12 mouse cellular contexts compared by ENCODE assay signal in genomic region chr10:67100831-67101251, GRCm38 (mm10). TPM values are rescaled to one million over a fixed set of nuclear protein-coding genes. Genes with fewer than 3 reads are reported as not detected.
DNase-seq lines count a peak whose midpoint lies in the region; ATAC-seq and TF ChIP-seq lines count a peak whose summit lies in the region.
"Had no signal": no experiment of that assay in that cellular context is flagged by ENCODE, and none has a peak within 500 bp of the region (broad histone marks: within the 10 kb centered on the region; RNA-seq: fewer than 3 reads in every experiment).

No protein-coding gene starts in this region.

- peaks cover 17% of the 10 kb centered on the region for H3K4me1 ChIP-seq in intestine, postnatal 0 days (replicated peaks; ENCODE audit: control insufficient read depth, insufficient read depth, low read length)
- peaks cover 59% of the 10 kb centered on the region for H3K4me1 ChIP-seq in intestine, embryonic 16.5 days (ENCODE audit: control insufficient read depth, insufficient read depth, low read length)

- H3K4me3 ChIP-seq in intestine, postnatal 0 days (ENCODE audit: low read depth, low read length), result no peak overlapping the region
- no peak overlapping the region for H3K4me3 ChIP-seq in intestine, embryonic 16.5 days (ENCODE audit: low read length)
- H3K4me3 ChIP-seq: heart, embryonic 10.5 days; hindbrain, embryonic 13.5 days had no signal

- H3K27ac ChIP-seq in intestine, postnatal 0 days (ENCODE audit: low read depth, low read length), result no peak overlapping the region
- H3K27ac ChIP-seq in intestine, embryonic 16.5 days (ENCODE audit: low read length), result no peak overlapping the region
- H3K27ac ChIP-seq: heart, embryonic 10.5 days; liver, embryonic 14.5 days; stomach, postnatal 0 days had no signal

- TF ChIP-seq CTCF in intestine, postnatal 0 days (IDR thresholded peaks at IDR 0.05; ENCODE audit: low read depth), result no peak

- peak overlapping the region; percentile 35 for H3K4me2 ChIP-seq in intestine, postnatal 0 days (replicated peaks; ENCODE audit: low read depth)
- no peak overlapping the region for H3K4me2 ChIP-seq in intestine, embryonic 16.5 days (ENCODE audit: low read depth, low read length)
- H3K4me2 ChIP-seq: hindbrain, embryonic 13.5 days had no signal

- WGBS in intestine, postnatal 0 days, result 70% methylated on average over 9 of the region's 9 CpGs
- whole genome bisulfite sequencing in intestine, embryonic 16.5 days, result 73% methylated on average over 9 of the region's 9 CpGs

- no peak overlapping the region; the same call in 1 of the 2 replicates for H3K9ac ChIP-seq in intestine, postnatal 0 days (ENCODE audit: low read depth, low read length)
- H3K9ac ChIP-seq in intestine, embryonic 16.5 days (ENCODE audit: low read depth, low read length), result no peak overlapping the region
- H3K9ac ChIP-seq: hindbrain, embryonic 13.5 days; liver, embryonic 14.5 days had no signal

- peak; percentile 42 for DNase-seq in 3T3-L1 (ENCODE audit: low read depth, low spot score)
- DNase-seq in CD4-positive, CD25-positive, alpha-beta regulatory T cell, adult 2 months (ENCODE audit: low read depth, low spot score), result peak; percentile 66
- DNase-seq in brain, adult 2 months (ENCODE audit: low read depth, low spot score), result peak; percentile 88
- DNase-seq in MN1 (ENCODE audit: low spot score), result no peak
- no peak for DNase-seq in embryo, embryonic 10 days (ENCODE audit: low spot score)
- DNase-seq: adrenal gland, adult 2 months had no signal

- H3K9me3 ChIP-seq in intestine, postnatal 0 days (ENCODE audit: control insufficient read depth), result no peaks in the 10 kb centered on the region
- no peaks in the 10 kb centered on the region for H3K9me3 ChIP-seq in intestine, embryonic 16.5 days (ENCODE audit: control insufficient read depth, low read length)
- H3K9me3 ChIP-seq: heart, embryonic 10.5 days; hindbrain, embryonic 13.5 days had no signal

- no peaks in the 10 kb centered on the region for H3K36me3 ChIP-seq in intestine, postnatal 0 days (ENCODE audit: control insufficient read depth, insufficient read depth)
- no peaks in the 10 kb centered on the region for H3K36me3 ChIP-seq in intestine, embryonic 16.5 days (ENCODE audit: control insufficient read depth, insufficient read depth, low read length)
- H3K36me3 ChIP-seq: heart, embryonic 10.5 days; hindbrain, embryonic 13.5 days had no signal

- no peak for ATAC-seq in intestine, postnatal 0 days
- ATAC-seq in intestine, embryonic 16.5 days, result no peak

- H3K27me3 ChIP-seq in intestine, postnatal 0 days (replicated peaks; ENCODE audit: control insufficient read depth, insufficient read depth, low read length), result no peaks in the 10 kb centered on the region
- H3K27me3 ChIP-seq in intestine, embryonic 16.5 days (replicated peaks; ENCODE audit: control insufficient read depth, insufficient read depth, low read length), result no peaks in the 10 kb centered on the region
- H3K27me3 ChIP-seq: hindbrain, embryonic 13.5 days had no signal

RNA-seq across cellular contexts. Expression of gene Reep3, which starts 4.1 kb away (rescaled TPM):
- 77.4 and 81.2 TPM in 2 replicates for polyA plus RNA-seq in intestine, postnatal 0 days (2015; fragmentation: Nextera tagmentation; extraction: Ambion mirVana)
- polyA plus RNA-seq in intestine, embryonic 16.5 days (2015; fragmentation: Nextera tagmentation; extraction: Ambion mirVana), result 36.2 and 42.1 TPM in 2 replicates

RNA-seq across cellular contexts. Expression of gene Jmjd1c, which starts 4.9 kb away (rescaled TPM):
- polyA plus RNA-seq in intestine, postnatal 0 days (2015; fragmentation: Nextera tagmentation; extraction: Ambion mirVana), result 33.4 and 39.6 TPM in 2 replicates
- 21.9 and 22.2 TPM in 2 replicates for polyA plus RNA-seq in intestine, embryonic 16.5 days (2015; fragmentation: Nextera tagmentation; extraction: Ambion mirVana)

Comparison
In these comparisons a context has a peak if more than half of its experiments do, and no peak if none do; other contexts are left out.
1. DNase-seq: peak in 3T3-L1 (single experiment), CD4-positive, CD25-positive, alpha-beta regulatory T cell, adult 2 months (single experiment) and brain, adult 2 months (single experiment); none in MN1 (single experiment) and embryo, embryonic 10 days (single experiment).